Mouse (Mus musculus) spleen, embryonic (tissue): ENCODE measurements at regions not wholly inside any gene's neighbourhood (a gene's known extent, or its start where the extent isn't known, plus 50 kb on each side); places are given as distances from the start of the nearest gene placed in this dataset.

ENCODE experiments used
- CTCF ChIA-PET: fragments of 350-600 bp; sonication (Branson Sonifier 250); formaldehyde crosslinking; loops from one replicate; lab custom pipeline; 2022; lab: Charles Lee

DNA sequence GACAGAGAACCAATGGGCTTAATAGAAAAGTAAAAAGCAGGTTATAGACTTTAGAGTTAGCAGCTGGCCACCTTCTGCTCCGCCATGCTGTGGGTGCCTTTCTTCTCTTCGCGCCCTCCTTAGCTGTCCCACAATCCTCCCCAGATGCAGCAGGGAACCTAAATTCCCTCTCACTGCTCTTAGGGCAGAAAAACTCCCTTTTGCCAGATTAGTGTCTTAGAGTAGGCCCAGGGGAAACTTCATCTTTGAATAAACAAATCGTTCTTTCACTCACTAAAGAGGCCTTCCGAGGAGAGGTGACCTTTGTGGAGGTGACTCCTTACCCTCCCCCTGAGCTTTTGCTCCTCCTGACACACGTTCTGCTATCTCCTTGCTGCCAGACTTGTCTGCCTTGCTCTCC, 157.0 kb upstream of the Six2 start:
- CTCF ChIA-PET, result no interaction called here

DNA sequence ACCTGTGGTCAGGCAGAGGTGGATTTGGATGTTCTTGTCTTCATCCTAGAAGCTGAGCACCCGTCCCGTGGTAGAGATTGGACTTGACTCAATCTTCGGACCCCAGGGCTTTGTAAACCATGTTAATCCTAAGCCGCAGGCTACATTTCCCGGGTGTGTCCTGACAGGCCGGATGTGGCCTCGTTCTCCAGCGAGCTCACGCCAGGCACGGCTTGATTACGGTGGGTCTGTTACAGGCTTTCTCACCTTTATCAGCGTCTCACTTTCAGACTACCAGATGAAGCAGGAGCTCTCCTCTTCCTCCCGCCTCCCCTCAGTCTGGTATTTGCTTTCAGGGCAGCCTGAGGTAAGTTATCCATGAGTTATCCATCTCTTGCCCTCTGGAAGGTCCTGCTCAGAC, 156.4 kb upstream of the Six2 start:
- CTCF ChIA-PET, result interaction anchor here (0.6 kb wide), 1 partner anchor 60 kb away, joined by 15 read pairs; no protein-coding TSS in a partner anchor

DNA sequence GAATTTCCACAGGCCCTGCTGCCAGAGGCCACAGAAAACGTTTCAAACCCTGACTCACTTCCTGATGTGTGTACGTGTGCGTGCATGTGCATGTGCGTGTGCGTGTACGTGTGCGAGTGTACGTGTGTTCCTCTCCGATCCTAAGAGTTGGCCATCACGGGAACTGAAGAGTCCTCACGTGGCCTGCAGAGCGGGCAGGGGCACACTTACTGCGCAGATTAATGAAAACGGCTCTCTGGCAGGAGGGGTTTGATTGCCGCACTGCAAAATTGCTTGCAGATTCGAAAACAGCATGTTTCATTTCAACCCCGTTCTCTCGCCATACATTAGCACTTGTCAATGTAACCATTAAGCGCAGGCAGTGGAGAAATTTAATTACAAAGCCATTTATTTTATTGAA, 135.0 kb upstream of the Six2 start:
- CTCF ChIA-PET, result no interaction called here

DNA sequence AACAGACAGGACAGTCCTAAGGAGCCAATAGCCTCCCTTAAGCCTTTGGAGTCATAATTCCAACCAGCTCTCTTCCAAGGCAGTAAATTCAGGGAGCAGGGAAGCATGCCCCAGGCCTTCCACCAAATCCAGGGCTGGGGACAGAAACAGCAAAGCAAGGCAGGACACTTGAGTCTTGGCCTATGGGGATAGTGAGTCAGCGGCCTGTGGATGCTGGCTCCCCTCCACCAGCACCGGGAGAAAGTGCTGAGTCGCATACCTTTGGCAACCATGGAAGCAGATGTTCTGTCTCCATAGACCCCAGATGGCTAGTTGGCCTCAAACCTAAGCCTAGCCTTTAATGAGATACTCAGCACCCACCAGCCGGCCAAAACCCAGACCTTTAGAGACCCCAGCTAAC, 133.8 kb upstream of the Six2 start:
- CTCF ChIA-PET, result no interaction called here

DNA sequence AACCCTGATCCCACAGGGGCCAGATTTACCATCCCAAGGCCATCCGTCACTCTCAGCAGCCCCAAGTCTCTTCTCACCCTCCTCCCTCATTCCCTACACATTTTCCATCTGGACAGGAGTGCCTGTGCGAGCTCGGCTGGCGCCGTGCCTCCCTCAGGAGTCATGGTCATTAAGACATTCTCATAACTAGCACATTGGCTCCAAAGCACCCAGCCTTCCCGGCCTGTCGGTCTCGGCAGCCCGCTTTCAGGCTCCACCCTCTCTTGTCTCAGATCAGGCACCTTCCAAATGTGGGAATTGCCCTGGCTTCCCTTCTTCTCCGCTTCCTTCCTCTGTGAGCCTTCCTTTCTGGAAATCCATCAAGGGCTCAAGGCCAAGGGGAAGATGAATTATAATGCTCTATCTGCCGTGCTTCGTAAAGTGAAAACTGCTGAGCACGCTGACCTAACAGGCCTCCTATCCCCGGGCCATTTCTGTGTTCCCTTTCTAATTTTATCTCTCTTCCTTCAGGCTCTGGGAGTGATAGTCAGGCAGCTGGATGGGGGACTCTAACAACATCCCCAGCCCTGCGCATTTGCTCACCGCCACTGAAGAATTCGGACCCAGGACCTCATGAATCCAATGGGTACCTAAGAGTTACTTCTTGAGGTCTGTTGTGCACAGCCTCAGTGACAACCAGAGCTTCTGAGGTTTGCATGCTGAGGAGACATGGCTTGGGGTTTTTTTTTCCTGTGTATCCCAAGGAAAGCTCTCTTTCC, 130.2 kb upstream of the Six2 start:
- CTCF ChIA-PET, result no interaction called here

DNA sequence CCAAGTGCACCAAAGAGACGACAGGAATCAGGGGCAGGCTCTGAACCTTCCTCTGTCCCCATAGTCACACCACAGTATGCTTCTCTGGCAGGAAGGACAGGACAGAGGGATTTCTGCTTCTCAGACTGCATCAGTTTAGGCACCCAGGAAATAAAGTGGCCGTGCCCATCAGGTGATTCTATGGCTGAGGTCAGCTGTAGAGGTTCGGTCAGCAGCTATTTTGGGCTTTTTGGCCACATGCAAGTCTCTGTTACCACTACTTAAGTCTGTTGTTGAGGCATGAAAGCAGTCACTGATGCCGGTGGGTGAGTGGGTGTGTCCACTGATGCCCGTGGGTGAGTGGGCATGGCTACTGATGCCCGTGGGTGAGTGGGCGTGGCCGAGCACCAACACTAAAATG, 128.4 kb upstream of the Six2 start:
- CTCF ChIA-PET, result no interaction called here

DNA sequence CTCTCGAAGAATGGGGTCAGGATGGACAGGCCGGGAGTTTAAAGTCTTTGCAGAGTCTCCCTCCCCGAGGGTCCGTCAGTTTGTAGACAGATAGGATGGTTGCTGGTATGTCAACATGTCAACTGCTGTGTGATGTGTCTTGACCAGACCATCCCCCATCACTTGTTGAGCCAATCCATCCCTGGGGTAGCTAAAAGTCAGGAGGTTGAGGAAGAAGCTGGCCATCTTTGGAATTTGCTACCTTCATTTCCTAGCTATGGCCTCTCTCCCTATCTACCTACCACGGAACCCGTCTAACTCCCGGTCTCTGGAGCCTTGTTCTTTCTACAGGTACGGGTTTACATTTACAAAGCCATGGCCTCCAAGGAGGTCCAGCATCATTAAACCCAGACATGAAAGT, 128.0 kb upstream of the Six2 start:
- CTCF ChIA-PET, result no interaction called here

DNA sequence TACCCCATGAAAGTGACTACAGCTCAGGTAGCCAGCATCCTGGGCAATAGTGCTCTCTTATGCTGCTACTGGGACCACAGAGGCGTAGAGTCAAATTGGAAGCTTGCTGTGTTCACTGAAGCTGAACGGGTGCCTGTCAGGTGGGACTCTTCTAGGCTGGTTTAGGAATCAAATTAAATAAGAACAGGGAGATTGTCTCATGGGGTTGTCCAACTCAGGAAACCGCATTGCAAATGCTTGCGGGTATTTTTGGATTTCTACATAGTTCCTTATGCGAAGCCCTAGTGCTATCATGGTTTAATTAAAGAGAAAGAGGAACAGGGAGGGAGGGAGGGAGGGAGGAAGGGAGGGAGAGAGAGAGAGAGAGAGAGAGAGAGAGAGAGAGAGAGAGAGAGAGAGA, 120.5 kb upstream of the Six2 start:
- CTCF ChIA-PET, result no interaction called here

DNA sequence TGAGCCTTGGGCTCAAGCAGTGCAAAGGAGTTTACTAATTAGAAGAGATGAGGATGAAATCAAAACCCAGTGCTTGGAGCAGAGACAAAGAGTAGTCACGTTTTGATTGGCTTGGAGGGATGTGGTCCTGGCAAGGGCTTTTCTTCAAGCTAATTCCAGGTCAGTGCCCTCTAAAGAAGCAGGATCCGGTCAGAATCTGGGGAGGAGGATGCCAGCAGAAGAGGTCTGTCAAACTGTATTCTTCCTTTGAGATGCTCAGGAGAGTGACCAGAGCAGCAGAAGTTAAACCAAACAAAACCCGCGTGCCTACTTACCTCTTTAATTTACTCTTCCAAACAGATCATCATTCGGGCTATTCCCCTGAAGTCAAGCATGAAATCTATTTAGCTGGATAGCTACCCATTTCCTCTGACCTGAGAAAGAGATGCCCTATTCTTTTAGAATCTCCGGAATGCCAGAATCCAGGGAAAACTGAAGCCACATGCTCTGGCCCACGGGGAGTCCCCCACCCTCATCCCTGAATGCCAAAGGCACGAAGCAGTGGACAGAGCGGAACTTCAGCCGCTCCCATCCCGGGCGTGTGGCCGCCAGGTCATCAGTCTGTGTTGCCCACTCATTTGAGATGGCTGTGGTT, 117.8 kb upstream of the Six2 start:
- CTCF ChIA-PET, result interaction anchor here (0.7 kb wide), 1 partner anchor 46 kb away, joined by 4 read pairs; no protein-coding TSS in a partner anchor

DNA sequence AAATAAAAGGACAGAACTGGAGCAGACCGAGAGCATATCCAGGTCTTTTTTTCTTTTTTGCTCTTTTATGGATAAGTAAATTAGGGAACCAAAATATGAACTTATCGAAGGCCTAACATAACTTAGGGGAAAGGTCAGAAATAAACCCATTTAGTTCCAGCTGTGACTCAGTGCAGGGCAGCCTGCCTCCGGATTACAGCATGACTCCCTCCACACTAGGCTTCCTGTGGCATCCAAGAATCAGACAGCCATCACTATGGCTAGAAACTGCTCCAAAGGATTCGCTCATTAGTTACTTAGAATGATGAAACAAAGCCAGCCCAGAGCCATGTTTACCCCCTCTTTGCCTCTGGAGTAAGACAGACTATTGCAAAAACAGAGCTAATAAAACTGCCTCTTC, 116.6 kb upstream of the Six2 start:
- CTCF ChIA-PET, result no interaction called here

DNA sequence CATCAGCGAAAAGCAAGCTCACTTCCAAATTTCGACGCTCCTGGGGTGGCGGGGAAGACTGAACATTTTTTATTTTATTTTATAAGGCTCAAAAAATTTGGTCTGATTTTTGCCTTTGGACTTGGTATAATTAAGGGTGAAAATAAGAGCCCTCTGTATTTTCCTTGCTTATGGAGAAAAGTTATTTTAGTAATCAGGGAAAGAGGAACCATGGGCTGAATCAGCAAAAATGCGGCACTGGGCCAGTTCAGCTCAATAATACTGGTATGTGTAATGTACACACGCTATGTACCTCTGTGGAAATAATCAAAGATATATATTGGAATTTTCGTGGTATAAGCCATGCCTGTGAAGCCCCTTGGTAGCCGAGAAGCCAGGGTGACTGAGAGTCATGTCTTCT, 113.7 kb upstream of the Six2 start:
- CTCF ChIA-PET, result no interaction called here

DNA sequence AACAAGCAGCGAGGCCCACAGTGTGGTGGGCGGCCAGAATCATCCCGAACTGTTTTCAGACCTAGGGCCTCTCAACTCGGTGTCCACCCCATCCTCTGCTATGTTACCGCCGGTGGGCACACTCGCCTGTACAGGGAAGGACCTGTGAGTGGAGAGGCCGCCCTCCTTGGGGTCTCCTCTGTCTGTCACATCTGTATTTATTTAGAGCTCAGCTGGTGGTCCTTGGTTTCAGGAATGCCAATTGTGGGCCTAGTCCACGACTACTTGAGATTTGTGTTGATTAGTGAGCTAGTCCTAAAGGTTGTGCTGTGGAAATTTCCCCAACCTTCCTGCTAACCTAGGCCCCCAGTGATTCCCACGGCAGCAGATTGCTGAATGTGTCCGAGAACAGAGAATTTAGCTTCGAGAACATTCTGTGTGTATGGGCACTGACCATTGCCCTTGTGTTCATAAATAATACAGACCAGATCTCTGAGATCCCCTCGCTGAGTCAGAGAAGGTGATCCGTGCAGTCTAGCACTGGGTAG, 113.1 kb upstream of the Six2 start:
- CTCF ChIA-PET, result no interaction called here

DNA sequence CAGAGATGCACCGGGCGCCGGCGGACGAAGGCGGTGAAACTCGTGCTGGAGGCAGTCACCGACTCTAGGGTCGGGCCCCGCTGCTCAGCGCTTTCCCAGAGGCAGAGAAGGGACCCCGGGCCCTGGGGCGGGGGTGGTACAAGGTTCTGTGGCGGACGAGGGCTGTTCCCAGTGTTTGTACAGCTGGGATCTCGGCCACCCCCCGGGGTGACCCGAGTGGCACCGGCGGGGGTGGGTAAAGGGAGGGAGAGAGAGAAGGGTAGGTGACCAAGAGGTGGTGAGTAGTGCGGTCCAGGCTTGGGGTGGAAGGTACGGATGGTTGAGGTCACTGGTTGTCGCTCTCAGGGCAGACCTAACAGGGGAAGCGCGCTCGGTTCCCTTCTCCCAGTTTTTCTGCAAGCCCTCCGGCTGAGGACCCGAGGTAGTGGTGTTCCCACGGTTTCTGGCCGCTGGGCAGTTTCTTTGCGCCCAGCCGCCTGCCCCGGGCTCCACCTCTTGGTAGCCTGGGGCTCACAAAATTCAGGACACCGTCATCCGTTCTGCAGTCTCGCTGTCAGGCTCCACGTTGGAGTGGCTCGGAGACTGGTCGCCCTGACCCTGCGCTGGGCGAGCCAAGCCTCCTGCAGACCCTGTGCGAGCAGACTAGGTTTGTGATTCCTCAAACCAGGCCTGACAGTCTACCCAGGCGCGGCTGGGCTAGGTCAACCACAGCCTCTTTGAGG, 112.4 kb upstream of the Six2 start:
- CTCF ChIA-PET, result no interaction called here

DNA sequence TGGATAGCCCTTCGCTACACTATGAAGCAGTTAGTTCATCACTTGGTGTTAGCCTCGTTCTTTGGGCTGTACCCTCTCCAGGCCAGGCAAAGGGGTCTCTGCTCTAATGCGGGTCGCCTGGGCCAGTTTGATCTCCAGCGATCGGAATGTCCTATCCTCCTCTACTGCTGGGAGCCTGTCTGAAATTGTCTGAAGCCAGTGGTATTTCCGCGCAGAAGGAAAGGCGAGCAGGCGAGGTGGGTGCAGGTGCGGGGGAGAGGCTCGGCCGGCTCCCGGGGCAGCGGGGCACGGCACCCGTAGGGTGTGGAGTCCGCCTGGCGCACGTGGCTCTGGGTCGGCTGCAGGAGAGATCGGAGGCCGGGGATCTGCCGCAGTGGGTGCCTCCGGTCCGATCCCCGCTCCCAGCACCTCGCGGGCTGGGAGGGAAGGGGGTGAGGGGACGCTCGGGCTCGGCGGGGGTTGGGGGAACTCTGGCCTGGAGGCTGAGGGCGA, 111.8 kb upstream of the Six2 start:
- CTCF ChIA-PET, result no interaction called here

DNA sequence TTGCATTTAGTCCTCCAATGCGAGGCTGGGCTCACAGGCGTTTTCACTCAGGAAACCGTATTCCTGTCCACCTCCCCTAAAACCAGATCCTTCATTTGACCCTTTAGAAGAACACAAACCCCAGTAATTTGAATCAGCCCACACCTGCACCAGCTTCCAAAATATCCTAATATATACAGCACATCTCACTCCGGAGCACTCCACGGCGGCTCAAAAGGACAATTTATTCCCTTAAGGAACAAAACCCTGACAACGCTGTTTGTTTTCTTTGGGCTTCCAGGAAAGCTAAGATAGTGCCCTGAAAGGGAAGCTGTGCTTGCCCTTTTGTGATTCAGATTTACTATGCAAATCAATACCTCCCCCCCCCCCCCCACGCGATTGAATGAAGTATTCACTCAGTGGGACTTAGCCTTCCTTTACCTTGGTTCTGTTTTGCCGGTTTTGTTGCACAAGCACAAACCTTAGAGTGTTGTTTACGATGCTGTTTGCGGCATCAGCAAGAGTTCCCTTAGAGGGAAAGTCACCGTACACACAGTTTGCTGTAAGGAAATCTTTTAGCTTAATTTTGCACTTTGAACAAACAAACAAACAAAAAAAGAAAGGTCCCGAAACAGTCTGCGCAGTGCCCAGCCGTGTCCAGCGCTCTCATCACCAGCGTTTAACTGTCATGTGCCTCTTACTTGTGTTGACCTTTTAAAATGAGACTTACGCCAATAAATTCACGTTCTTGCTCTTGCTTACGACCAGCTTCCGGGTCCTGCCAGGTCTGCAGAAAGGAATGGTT, 111.2 kb upstream of the Six2 start:
- CTCF ChIA-PET, result no interaction called here

DNA sequence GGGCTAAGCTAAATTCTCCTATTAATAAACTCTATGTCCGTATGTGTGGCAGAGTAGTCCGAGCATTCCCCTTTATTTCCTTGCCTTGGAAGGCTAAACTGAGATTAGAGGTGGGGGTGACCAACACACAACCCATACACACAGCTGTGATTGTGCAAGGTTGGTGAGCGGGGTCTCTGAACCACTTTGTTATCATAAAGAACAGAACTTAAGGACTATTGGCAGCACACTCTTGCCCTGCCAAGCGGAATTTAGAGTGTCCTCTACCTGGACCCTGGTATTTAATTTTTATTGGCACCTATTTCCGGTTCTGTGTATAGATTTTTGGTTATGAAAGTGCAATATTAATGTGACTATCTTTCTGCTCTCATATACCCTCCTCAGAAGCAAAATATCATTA, 109.7 kb upstream of the Six2 start:
- CTCF ChIA-PET, result no interaction called here

DNA sequence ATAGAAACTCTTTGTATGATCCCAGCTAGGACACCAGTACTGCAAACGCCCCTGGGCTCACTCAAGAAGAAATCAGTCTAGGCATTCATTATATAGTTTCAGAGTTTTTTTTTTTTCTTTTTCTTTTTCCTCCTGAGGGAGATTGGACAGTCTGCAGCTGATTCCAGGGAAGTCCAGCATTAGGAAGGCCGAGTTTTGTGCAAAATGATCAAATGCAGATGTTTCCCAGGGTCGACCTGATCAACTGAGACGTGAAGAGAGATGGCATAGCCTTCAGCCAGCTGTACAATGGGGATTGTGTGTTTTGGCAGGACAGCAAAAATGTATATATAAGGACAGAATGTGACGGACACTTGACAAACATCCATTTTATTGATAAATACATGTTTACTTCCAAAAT, 107.7 kb upstream of the Six2 start:
- CTCF ChIA-PET, result no interaction called here

DNA sequence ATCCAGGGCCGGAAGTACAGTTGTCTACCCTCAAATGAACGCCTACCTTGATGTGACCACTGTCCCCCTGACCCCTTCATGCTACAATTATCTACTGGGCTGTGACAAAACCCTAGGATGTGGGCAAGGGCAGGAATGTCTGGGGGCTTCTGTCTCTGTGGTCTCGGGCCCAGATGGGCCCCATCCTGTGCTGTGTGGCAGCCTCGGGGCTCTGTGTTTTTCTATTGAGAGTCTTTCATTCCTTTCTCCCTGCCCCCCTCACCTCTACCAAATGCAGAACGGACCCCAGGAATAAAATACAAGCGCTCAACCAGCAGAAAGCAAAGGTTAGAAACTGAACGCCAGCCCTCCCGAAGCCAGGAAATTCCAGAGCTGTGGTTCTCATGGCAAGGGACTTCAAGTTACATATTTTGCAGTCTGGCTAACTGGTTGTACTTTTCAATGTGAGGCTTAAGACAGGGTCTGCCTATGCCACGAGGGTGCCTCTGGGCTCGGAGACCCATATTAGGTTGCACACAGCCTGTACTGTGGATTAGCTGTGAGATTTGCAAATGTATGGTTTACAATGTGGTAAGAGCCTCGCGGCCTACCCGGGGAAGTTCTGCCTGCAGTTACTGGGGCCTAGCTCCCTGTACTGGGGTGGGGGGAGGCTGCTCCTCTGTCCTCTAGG, 97.7 kb upstream of the Six2 start:
- CTCF ChIA-PET, result no interaction called here

DNA sequence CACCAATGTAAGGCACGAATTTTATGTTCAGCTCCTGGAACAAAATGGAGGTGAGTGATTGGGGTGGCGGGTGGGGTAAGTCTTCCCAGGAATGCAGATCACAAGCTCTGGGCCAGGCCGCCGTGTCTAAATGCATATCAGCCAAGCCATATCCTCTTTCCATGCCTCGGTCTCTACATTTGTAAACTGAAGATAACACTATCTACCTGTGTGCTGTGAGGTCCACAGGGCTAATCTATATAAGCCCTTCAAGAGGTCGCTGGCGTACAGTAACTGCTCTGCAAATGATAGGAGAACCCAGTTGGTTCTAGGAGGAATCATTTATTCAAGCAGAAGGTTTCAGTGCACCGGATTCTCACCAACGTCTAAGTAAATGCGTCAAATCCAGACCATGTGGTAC, 92.4 kb upstream of the Six2 start:
- CTCF ChIA-PET, result no interaction called here

DNA sequence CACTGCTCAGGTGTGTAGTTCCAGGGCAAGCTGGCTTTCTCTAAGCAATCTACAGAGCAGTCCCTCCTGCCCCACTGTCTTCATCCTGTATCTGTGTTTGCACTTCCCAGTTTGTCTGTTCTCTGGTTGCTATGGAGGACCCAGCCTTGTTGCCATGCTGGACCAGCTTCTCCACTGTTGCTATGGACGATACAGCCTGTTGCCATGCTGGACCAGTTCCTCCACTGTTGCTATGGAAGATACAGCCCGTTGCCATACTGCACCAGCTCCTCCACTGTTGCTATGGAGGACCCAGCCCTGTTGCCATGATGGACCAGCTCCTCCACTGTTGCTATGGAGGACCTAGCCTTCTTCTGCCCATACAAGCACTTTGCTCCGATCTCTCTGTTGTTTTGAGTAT, 88.8 kb upstream of the Six2 start:
- CTCF ChIA-PET, result no interaction called here

DNA sequence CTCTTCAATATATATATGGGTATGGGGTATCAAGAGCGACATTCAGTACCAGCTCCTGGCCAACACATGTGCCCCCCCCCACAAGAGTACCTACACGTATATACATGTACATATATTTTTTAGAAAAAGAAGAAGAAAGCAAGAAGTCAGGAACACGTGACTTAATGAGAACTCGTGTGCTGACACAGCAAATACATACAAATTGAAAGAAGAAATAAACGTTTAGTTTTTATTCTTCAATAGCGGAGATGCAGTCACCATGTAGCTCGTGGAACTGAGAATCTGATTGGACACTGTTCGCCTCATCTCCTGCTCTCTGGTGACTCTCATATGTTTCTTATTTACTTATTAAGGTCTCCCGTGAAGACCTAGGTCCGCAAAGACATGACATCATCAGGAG, 80.3 kb upstream of the Six2 start:
- CTCF ChIA-PET, result no interaction called here
